Mouse (Mus musculus): ENCODE measurements around the gene B230217C12Rik. TPM values are rescaled to one million over a fixed set of nuclear protein-coding genes. Genes with fewer than 3 reads are reported as not detected.
A peak's percentile ranks its signal among the peaks of the same experiment; 100 is the strongest.

B230217C12Rik gene
- polyA plus RNA-seq, 1 experiment from 2014 or later = 4.3 TPM

- H3K4me1 ChIP-seq (ENCODE audit: insufficient read depth, low read length) = peaks cover 89% of the 10 kb centered on the region
- no peak overlapping the region for H3K4me2 ChIP-seq (replicated peaks; ENCODE audit: low read depth, low read length)
- ATAC-seq (ENCODE audit: low FRiP score, low TSS enrichment) = no peak
- peaks cover 29% of the 10 kb centered on the region for H3K36me3 ChIP-seq (ENCODE audit: insufficient read depth, low read length)
- H3K9ac ChIP-seq (replicated peaks; ENCODE audit: low read length) = no peak overlapping the region
- H3K27ac ChIP-seq (ENCODE audit: low read length) = no peak overlapping the region
- 74% methylated on average over 11 of the region's 11 CpGs for WGBS
- H3K4me3 ChIP-seq (ENCODE audit: low read length) = no peak overlapping the region
- no peaks in the 10 kb centered on the region for H3K27me3 ChIP-seq (ENCODE audit: insufficient read depth, low read length)
- H3K9me3 ChIP-seq (ENCODE audit: low read length) = no peaks in the 10 kb centered on the region
Measured at GRCm38 (mm10) chr11:97815736-97816135, 24.8 kb upstream of the B230217C12Rik start.

GRCm38 (mm10) chr11:97816176-97816575, 24.4 kb upstream of the B230217C12Rik start:
- Histone ChIP-seq H3K4me1 (ENCODE audit: insufficient read depth, low read length) (peaks cover 85% of the 10 kb centered on the region), H3K4me3 (ENCODE audit: low read length) (no peak overlapping the region), H3K36me3 (ENCODE audit: insufficient read depth, low read length) (peaks cover 29% of the 10 kb centered on the region), H3K27me3 (ENCODE audit: insufficient read depth, low read length) (no peaks in the 10 kb centered on the region), H3K9ac (replicated peaks; ENCODE audit: low read length) (no peak overlapping the region), H3K4me2 (replicated peaks; ENCODE audit: low read depth, low read length) (no peak overlapping the region), H3K9me3 (ENCODE audit: low read length) (no peaks in the 10 kb centered on the region), H3K27ac (ENCODE audit: low read length) (peak overlapping the region; percentile 54; the same call in 1 of the 2 replicates)
- 78% methylated on average over 5 of the region's 5 CpGs for WGBS
- no peak for ATAC-seq (ENCODE audit: low FRiP score, low TSS enrichment)

GRCm38 (mm10) chr11:97816916-97817315, 23.7 kb upstream of the B230217C12Rik start:
- Histone ChIP-seq H3K4me3 (ENCODE audit: low read length) (no peak overlapping the region), H3K27ac (ENCODE audit: low read length) (peak overlapping the region; percentile 54), H3K36me3 (ENCODE audit: insufficient read depth, low read length) (peaks cover 33% of the 10 kb centered on the region), H3K4me1 (ENCODE audit: insufficient read depth, low read length) (peaks cover 78% of the 10 kb centered on the region), H3K9ac (replicated peaks; ENCODE audit: low read length) (peak overlapping the region; percentile 47; the same call in 1 of the 2 replicates), H3K27me3 (ENCODE audit: insufficient read depth, low read length) (no peaks in the 10 kb centered on the region), H3K9me3 (ENCODE audit: low read length) (no peaks in the 10 kb centered on the region), H3K4me2 (replicated peaks; ENCODE audit: low read depth, low read length) (no peak overlapping the region)
- WGBS = 26% methylated on average over 9 of the region's 9 CpGs
- ATAC-seq (ENCODE audit: low FRiP score, low TSS enrichment) = no peak

GRCm38 (mm10) chr11:97817379-97817778, 23.2 kb upstream of the B230217C12Rik start:
- H3K4me3 ChIP-seq (ENCODE audit: low read length) = no peak overlapping the region
- no peak overlapping the region for H3K4me2 ChIP-seq (replicated peaks; ENCODE audit: low read depth, low read length)
- WGBS = 34% methylated on average over 5 of the region's 5 CpGs
- H3K27me3 ChIP-seq (ENCODE audit: insufficient read depth, low read length) = no peaks in the 10 kb centered on the region
- 0 out of 2 replicates have a peak overlapping the region, but pooled peaks have one; percentile 19 for H3K9ac ChIP-seq (replicated peaks; ENCODE audit: low read length)
- H3K36me3 ChIP-seq (ENCODE audit: insufficient read depth, low read length) = peaks cover 34% of the 10 kb centered on the region
- peak overlapping the region; percentile 54; the same call in 1 of the 2 replicates for H3K27ac ChIP-seq (ENCODE audit: low read length)
- H3K9me3 ChIP-seq (ENCODE audit: low read length) = no peaks in the 10 kb centered on the region
- H3K4me1 ChIP-seq (ENCODE audit: insufficient read depth, low read length) = peaks cover 74% of the 10 kb centered on the region
- ATAC-seq (ENCODE audit: low FRiP score, low TSS enrichment) = no peak

- Histone ChIP-seq H3K4me1 (ENCODE audit: insufficient read depth, low read length) (peaks cover 73% of the 10 kb centered on the region), H3K27me3 (ENCODE audit: insufficient read depth, low read length) (no peaks in the 10 kb centered on the region), H3K4me2 (replicated peaks; ENCODE audit: low read depth, low read length) (no peak overlapping the region), H3K9me3 (ENCODE audit: low read length) (no peaks in the 10 kb centered on the region), H3K36me3 (ENCODE audit: insufficient read depth, low read length) (peaks cover 34% of the 10 kb centered on the region), H3K4me3 (ENCODE audit: low read length) (no peak overlapping the region), H3K9ac (replicated peaks; ENCODE audit: low read length) (peak overlapping the region; percentile 56; the same call in 1 of the 2 replicates), H3K27ac (ENCODE audit: low read length) (peak overlapping the region; percentile 46; the same call in 1 of the 2 replicates)
- 71% methylated on average over 6 of the region's 6 CpGs for WGBS
- ATAC-seq (ENCODE audit: low FRiP score, low TSS enrichment) = no peak
Measured at GRCm38 (mm10) chr11:97818003-97818402, 22.6 kb upstream of the B230217C12Rik start.

GRCm38 (mm10) chr11:97818571-97818970, 22.0 kb upstream of the B230217C12Rik start:
- H3K36me3 ChIP-seq (ENCODE audit: insufficient read depth, low read length) = peaks cover 34% of the 10 kb centered on the region
- no peaks in the 10 kb centered on the region for H3K27me3 ChIP-seq (ENCODE audit: insufficient read depth, low read length)
- no peak for ATAC-seq (ENCODE audit: low FRiP score, low TSS enrichment)
- no peak overlapping the region for H3K4me2 ChIP-seq (replicated peaks; ENCODE audit: low read depth, low read length)
- H3K9me3 ChIP-seq (ENCODE audit: low read length) = no peaks in the 10 kb centered on the region
- no peak overlapping the region for H3K4me3 ChIP-seq (ENCODE audit: low read length)
- H3K4me1 ChIP-seq (ENCODE audit: insufficient read depth, low read length) = peaks cover 71% of the 10 kb centered on the region
- H3K9ac ChIP-seq (replicated peaks; ENCODE audit: low read length) = peak overlapping the region; percentile 56; the same call in 1 of the 2 replicates
- H3K27ac ChIP-seq (ENCODE audit: low read length) = peak overlapping the region; percentile 46
- 19% methylated on average over 4 of the region's 4 CpGs for WGBS

- Histone ChIP-seq H3K4me2 (replicated peaks; ENCODE audit: low read depth, low read length) (no peak overlapping the region), H3K9ac (replicated peaks; ENCODE audit: low read length) (no peak overlapping the region), H3K27ac (ENCODE audit: low read length) (peak overlapping the region; percentile 46; the same call in 1 of the 2 replicates), H3K9me3 (ENCODE audit: low read length) (no peaks in the 10 kb centered on the region), H3K36me3 (ENCODE audit: insufficient read depth, low read length) (peaks cover 34% of the 10 kb centered on the region), H3K27me3 (ENCODE audit: insufficient read depth, low read length) (no peaks in the 10 kb centered on the region), H3K4me1 (ENCODE audit: insufficient read depth, low read length) (peaks cover 65% of the 10 kb centered on the region), H3K4me3 (ENCODE audit: low read length) (no peak overlapping the region)
- ATAC-seq (ENCODE audit: low FRiP score, low TSS enrichment) = no peak
- 64% methylated on average over 4 of the region's 4 CpGs for WGBS
Measured at GRCm38 (mm10) chr11:97819102-97819501, 21.5 kb upstream of the B230217C12Rik start.

GRCm38 (mm10) chr11:97819923-97820322, 20.7 kb upstream of the B230217C12Rik start:
- Histone ChIP-seq H3K27ac (ENCODE audit: low read length) (no peak overlapping the region), H3K4me2 (replicated peaks; ENCODE audit: low read depth, low read length) (no peak overlapping the region), H3K36me3 (ENCODE audit: insufficient read depth, low read length) (peaks cover 39% of the 10 kb centered on the region), H3K4me1 (ENCODE audit: insufficient read depth, low read length) (peaks cover 62% of the 10 kb centered on the region), H3K9ac (replicated peaks; ENCODE audit: low read length) (no peak overlapping the region), H3K9me3 (ENCODE audit: low read length) (no peaks in the 10 kb centered on the region), H3K4me3 (ENCODE audit: low read length) (no peak overlapping the region), H3K27me3 (ENCODE audit: insufficient read depth, low read length) (no peaks in the 10 kb centered on the region)
- no peak for ATAC-seq (ENCODE audit: low FRiP score, low TSS enrichment)
- 67% methylated on average over 5 of the region's 5 CpGs for WGBS

- Histone ChIP-seq H3K36me3 (ENCODE audit: insufficient read depth, low read length) (peaks cover 39% of the 10 kb centered on the region), H3K4me1 (ENCODE audit: insufficient read depth, low read length) (peaks cover 59% of the 10 kb centered on the region), H3K9ac (replicated peaks; ENCODE audit: low read length) (no peak overlapping the region), H3K4me2 (replicated peaks; ENCODE audit: low read depth, low read length) (no peak overlapping the region), H3K27ac (ENCODE audit: low read length) (0 out of 2 replicates have a peak overlapping the region, but pooled peaks have one; percentile 4), H3K27me3 (ENCODE audit: insufficient read depth, low read length) (no peaks in the 10 kb centered on the region), H3K4me3 (ENCODE audit: low read length) (no peak overlapping the region), H3K9me3 (ENCODE audit: low read length) (no peaks in the 10 kb centered on the region)
- 69% methylated on average over 4 of the region's 4 CpGs for WGBS
- no peak for ATAC-seq (ENCODE audit: low FRiP score, low TSS enrichment)
Measured at GRCm38 (mm10) chr11:97820840-97821239, 19.7 kb upstream of the B230217C12Rik start.

- Histone ChIP-seq H3K27me3 (ENCODE audit: insufficient read depth, low read length) (no peaks in the 10 kb centered on the region), H3K36me3 (ENCODE audit: insufficient read depth, low read length) (peaks cover 37% of the 10 kb centered on the region; the same call in 1 of the 2 replicates), H3K27ac (ENCODE audit: low read length) (0 out of 2 replicates have a peak overlapping the region, but pooled peaks have one; percentile 4), H3K4me1 (ENCODE audit: insufficient read depth, low read length) (peaks cover 60% of the 10 kb centered on the region), H3K4me2 (replicated peaks; ENCODE audit: low read depth, low read length) (no peak overlapping the region), H3K9me3 (ENCODE audit: low read length) (no peaks in the 10 kb centered on the region), H3K4me3 (ENCODE audit: low read length) (no peak overlapping the region), H3K9ac (replicated peaks; ENCODE audit: low read length) (no peak overlapping the region; the same call in 1 of the 2 replicates)
- ATAC-seq (ENCODE audit: low FRiP score, low TSS enrichment) = no peak
- WGBS = 91% methylated on average over 8 of the region's 8 CpGs
Measured at GRCm38 (mm10) chr11:97821401-97822064, 19.0 kb upstream of the B230217C12Rik start.
